Mouse (Mus musculus) MEL (cell line): Measurements from ENCODE around the gene Fhad1. TPM values are rescaled to one million over a fixed set of nuclear protein-coding genes. Genes with fewer than 3 reads are reported as not detected.

Experiments
- DNase-seq: peaks from one replicate; pipeline ENCODE4 v3.0.0; 2011; ENCODE audit warnings: low read depth, low spot score
- H3K27ac ChIP-seq: 2 replicates; pipeline ENCODE4 v1.5.1; 2012; ENCODE audit warnings: low read depth, mild to moderate bottlenecking, control low read depth, low read length, moderate library complexity; ENCODE audit not compliant: control insufficient read depth
- H3K27me3 ChIP-seq, 2 experiments: fragments of 150-350 bp in 1 of 2; sonication (generic) in 1 of 2; 2 replicates each; pipeline ENCODE4 v1.6.1; 2012; ENCODE audit warnings: low read length in 2 of 2, mild to moderate bottlenecking in 2 of 2, improper control_type of control experiment in 1 of 2, moderate library complexity in 1 of 2; ENCODE audit not compliant: insufficient read depth in 2 of 2, control insufficient read depth in 1 of 2
- H3K36me3 ChIP-seq, 2 experiments: 2 replicates each; pipeline ENCODE4 v1.6.1; 2012 to 2014; ENCODE audit warnings: low read length in 2 of 2, improper control_type of control experiment in 1 of 2, inconsistent platforms in 1 of 2, mild to moderate bottlenecking in 1 of 2; ENCODE audit not compliant: insufficient read depth in 2 of 2, control insufficient read depth in 1 of 2
- H3K4me1 ChIP-seq, 2 experiments: fragments of 150-350 bp in 1 of 2; sonication (generic) in 1 of 2; 2 replicates each; pipeline ENCODE4 v1.6.1; 2012; ENCODE audit warnings: low read length in 2 of 2, improper control_type of control experiment in 1 of 2, mild to moderate bottlenecking in 1 of 2; ENCODE audit not compliant: insufficient read depth in 2 of 2, control insufficient read depth in 1 of 2
- H3K4me3 ChIP-seq, 2 experiments: fragments of 150-350 bp in 1 of 2; sonication (generic) in 1 of 2; 2 replicates each; pipeline ENCODE4 v1.5.1; 2012; ENCODE audit warnings: low read depth in 2 of 2, low read length in 2 of 2, mild to moderate bottlenecking in 2 of 2, moderate library complexity in 2 of 2, control low read depth in 1 of 2, improper control_type of control experiment in 1 of 2; ENCODE audit not compliant: control insufficient read depth in 1 of 2, insufficient read depth in 1 of 2
- H3K79me2 ChIP-seq: 2 replicates; pipeline ENCODE4 v1.6.1; 2012; ENCODE audit warnings: mild to moderate bottlenecking, low read length, moderate library complexity; ENCODE audit not compliant: control insufficient read depth, poor library complexity, insufficient read depth
- H3K9ac ChIP-seq: 2 replicates; pipeline ENCODE4 v1.6.1; 2012; ENCODE audit warnings: low read depth, mild to moderate bottlenecking, control low read depth, low read length, moderate library complexity; ENCODE audit not compliant: control insufficient read depth, poor library complexity, severe bottlenecking
- H3K9me3 ChIP-seq: fragments of 150-350 bp; sonication (generic); replicated peaks from 2 replicates; pipeline ENCODE4 v1.6.1; 2012; ENCODE audit warnings: mild to moderate bottlenecking, low read length, improper control_type of control experiment, moderate library complexity; ENCODE audit not compliant: insufficient read depth
- BHLHE40 ChIP-seq: IDR thresholded peaks from 2 replicates; pipeline ENCODE4 v1.6.1; 2012; ENCODE audit warnings: low read depth, mild to moderate bottlenecking, inconsistent platforms, low read length, improper control_type of control experiment, borderline replicate concordance
- CHD1 ChIP-seq: IDR thresholded peaks from 2 replicates; pipeline ENCODE4 v1.6.1; 2012; ENCODE audit warnings: low read depth, mild to moderate bottlenecking, inconsistent platforms, low read length, improper control_type of control experiment
- CTCF ChIP-seq, 3 experiments: IDR thresholded peaks in 2 of 3; conservative IDR thresholded peaks in 1 of 3; 2 replicates each; pipeline ENCODE4 v1.5.1; 2011 to 2012; ENCODE audit warnings: low read length in 3 of 3, low read depth in 2 of 3, mild to moderate bottlenecking in 2 of 3, improper control_type of control experiment in 1 of 3, inconsistent platforms in 1 of 3, mixed read lengths in 1 of 3, moderate library complexity in 1 of 3; ENCODE audit not compliant: control insufficient read depth in 1 of 3, insufficient read depth in 1 of 3, poor library complexity in 1 of 3, severe bottlenecking in 1 of 3
- ELF1 ChIP-seq: IDR thresholded peaks from 2 replicates; pipeline ENCODE4 v1.6.1; 2014; ENCODE audit warnings: low read depth, mild to moderate bottlenecking, inconsistent platforms, low read length, improper control_type of control experiment, moderate library complexity
- MAZ ChIP-seq: IDR thresholded peaks from 2 replicates; pipeline ENCODE4 v1.6.1; 2012; ENCODE audit warnings: low read depth, mild to moderate bottlenecking, inconsistent platforms, low read length, improper control_type of control experiment
- MXI1 ChIP-seq: IDR thresholded peaks from 2 replicates; pipeline ENCODE4 v1.6.1; 2011; ENCODE audit warnings: mild to moderate bottlenecking, low read depth, low read length, improper control_type of control experiment
- NELFE ChIP-seq: IDR thresholded peaks from 2 replicates; pipeline ENCODE4 v1.6.1; 2011; ENCODE audit warnings: low read depth, low read length, improper control_type of control experiment
- POLR2AphosphoS5 ChIP-seq: IDR thresholded peaks from 2 replicates; pipeline ENCODE4 v1.6.1; 2012; ENCODE audit warnings: low read depth, borderline replicate concordance, mild to moderate bottlenecking, inconsistent platforms, low read length, moderate library complexity, mixed read lengths
- SMC3 ChIP-seq: IDR thresholded peaks from 2 replicates; pipeline ENCODE4 v1.6.1; 2011; ENCODE audit warnings: low read depth, low read length, improper control_type of control experiment
- TAL1 ChIP-seq: IDR thresholded peaks from 2 replicates; pipeline ENCODE4 v1.6.1; 2012; ENCODE audit warnings: mild to moderate bottlenecking, inconsistent platforms, low read length, moderate library complexity, mixed read lengths
- TBP ChIP-seq: IDR thresholded peaks from 2 replicates; pipeline ENCODE4 v1.8.0; 2011; ENCODE audit warnings: low read depth, low read length, improper control_type of control experiment
- UBTF ChIP-seq: IDR thresholded peaks from 2 replicates; pipeline ENCODE4 v1.6.1; 2012; ENCODE audit warnings: low read depth, mild to moderate bottlenecking, inconsistent platforms, low read length, improper control_type of control experiment, moderate library complexity, borderline replicate concordance; ENCODE audit not compliant: insufficient read depth
- USF1 ChIP-seq: IDR thresholded peaks from 2 replicates; pipeline ENCODE4 v1.6.1; 2014; ENCODE audit warnings: low read depth, mild to moderate bottlenecking, inconsistent platforms, low read length, improper control_type of control experiment, moderate library complexity
- USF2 ChIP-seq, 2 experiments: IDR thresholded peaks; 2 replicates each; pipeline ENCODE4 v1.6.1; 2011 to 2012; ENCODE audit warnings: improper control_type of control experiment in 2 of 2, low read length in 2 of 2, borderline replicate concordance in 1 of 2, inconsistent platforms in 1 of 2, low read depth in 1 of 2, mild to moderate bottlenecking in 1 of 2; ENCODE audit not compliant: insufficient read depth in 1 of 2
- ZMIZ1 ChIP-seq: IDR thresholded peaks from 2 replicates; pipeline ENCODE4 v1.6.1; 2012; ENCODE audit warnings: low read depth, mild to moderate bottlenecking, inconsistent platforms, low read length, improper control_type of control experiment, moderate library complexity
- polyA plus RNA-seq, 2 experiments: library from polyadenylated mRNA; stranded (reverse) in 1 of 2; unstranded in 1 of 2; fragments of >175 nt in 1 of 2; fragments of >200 nt in 1 of 2; gene quantifications; 2 replicates each; pipeline versions ENCODE4 v1.2.1 to v1.2.4; 2012; ENCODE audit warnings: low replicate concordance in 2 of 2, low read depth in 1 of 2; ENCODE audit not compliant: insufficient read length in 2 of 2, insufficient read depth in 1 of 2, missing spikeins in 1 of 2
- total RNA-seq: library from RNA; depleted of rRNA; stranded (reverse); fragments of 300-350 nt; gene quantifications from 2 replicates; pipeline ENCODE4 v1.2.3, GENCODE M21; 2012

Fhad1 gene
- total and polyA plus RNA-seq, 3 experiments: not detected

GRCm38 (mm10) chr4:141870666-141871332 lies 144.1 kb downstream of the Fhad1 start:
- Histone ChIP-seq H3K4me1 (peaks cover 1 to 21% of the 10 kb centered on the region in 2 experiments; a peak in 3 of 4 replicates), H3K36me3 (peaks cover 0 to 12% of the 10 kb centered on the region in 2 experiments; a peak in 2 of 4 replicates), H3K9ac (no peak overlapping the region), H3K79me2 (peaks cover 19% of the 10 kb centered on the region), H3K9me3 (no peaks in the 10 kb centered on the region), H3K4me3 (no peak overlapping the region), H3K27me3 (no peaks in the 10 kb centered on the region), H3K27ac (no peak overlapping the region)
- TF ChIP-seq CTCF (IDR thresholded peaks at IDR 0.05 in 2 of 3, conservative IDR thresholded peaks at IDR 0.05 in 1 of 3; ENCODE audit: control insufficient read depth in 1 of 3, insufficient read depth in 1 of 3, low read depth in 2 of 3, low read length in 3 of 3, poor library complexity in 1 of 3, severe bottlenecking in 1 of 3): no peak
- TF ChIP-seq USF1: no peak
- TF ChIP-seq ZMIZ1: no peak
- TF ChIP-seq SMC3: no peak
- TF ChIP-seq POLR2AphosphoS5: no peak
- TF ChIP-seq BHLHE40: no peak
- TF ChIP-seq UBTF: no peak
- TF ChIP-seq ELF1: no peak
- DNase-seq: no peak

- H3K4me1 ChIP-seq: peaks cover 1 to 15% of the 10 kb centered on the region in 2 experiments; a peak in 3 of 4 replicates
- no peak overlapping the region for H3K27ac ChIP-seq
- no peak overlapping the region for H3K4me3 ChIP-seq
- no peak overlapping the region for H3K9ac ChIP-seq
- no peak for DNase-seq
- TF ChIP-seq MXI1 (no peak), USF1 (no peak), TBP (no peak), POLR2AphosphoS5 (no peak), TAL1 (no peak), MAZ (no peak), USF2 (IDR thresholded peaks at IDR 0.05; ENCODE audit: borderline replicate concordance in 1 of 2, insufficient read depth in 1 of 2, low read depth in 1 of 2, low read length in 2 of 2) (no peak), NELFE (no peak), CHD1 (no peak)
- TF ChIP-seq, all 39 proteins: peak for 0
- Histone ChIP-seq H3K36me3 (peaks cover 0 to 7% of the 10 kb centered on the region in 2 experiments; a peak in 2 of 4 replicates), H3K79me2 (peaks cover 19% of the 10 kb centered on the region), H3K9me3 (no peaks in the 10 kb centered on the region), H3K27me3 (no peaks in the 10 kb centered on the region)
Observed at GRCm38 (mm10) chr4:141869436-141870215, 145.3 kb downstream of the Fhad1 start.
